Mouse (Mus musculus) heart, embryonic 16.5 days (tissue): ENCODE results near the gene Cntn1. TPM values are rescaled to one million over a fixed set of nuclear protein-coding genes. Genes with fewer than 3 reads are reported as not detected.
A peak's percentile ranks its signal among the peaks of the same experiment; 100 is the strongest.

ENCODE experiments used
- ATAC-seq: fragments of 200-750 bp; cut with Nextera tagmentation; replicated peaks from 2 replicates; pipeline ENCODE4 v1.8.0; 2017; ENCODE audit warnings: moderate number of reproducible peaks; ENCODE audit not compliant: insufficient read depth, low FRiP score; ENCODE audit errors: extremely low read depth
- H3K27ac ChIP-seq: fragments of 300-500 bp; sonication (generic); 2 replicates; pipeline ENCODE4 v1.5.1; 2014; ENCODE audit warnings: mild to moderate bottlenecking, low read length, control low read depth, moderate library complexity
- H3K27me3 ChIP-seq: fragments of 300-500 bp; sonication (generic); 2 replicates; pipeline ENCODE4 v1.6.1; 2014; ENCODE audit warnings: low read length, mixed read lengths; ENCODE audit not compliant: control insufficient read depth, insufficient read depth
- H3K36me3 ChIP-seq: fragments of 300-500 bp; sonication (generic); 2 replicates; pipeline ENCODE4 v1.6.1; 2014; ENCODE audit not compliant: control insufficient read depth, insufficient read depth
- H3K4me1 ChIP-seq: fragments of 300-500 bp; sonication (generic); 2 replicates; pipeline ENCODE4 v1.6.1; 2014; ENCODE audit warnings: low read length, mixed read lengths; ENCODE audit not compliant: control insufficient read depth, insufficient read depth
- H3K4me2 ChIP-seq: fragments of 300-500 bp; sonication (generic); 2 replicates; pipeline ENCODE4 v1.6.1; 2014; ENCODE audit warnings: low read depth, mild to moderate bottlenecking, control low read depth, low read length
- H3K4me3 ChIP-seq: fragments of 300-500 bp; sonication (generic); 2 replicates; pipeline ENCODE4 v1.5.1; 2014; ENCODE audit warnings: mild to moderate bottlenecking, control low read depth, low read length
- H3K9ac ChIP-seq: fragments of 300-500 bp; sonication (generic); 2 replicates; pipeline ENCODE4 v1.6.1; 2014; ENCODE audit warnings: low read length, control low read depth
- H3K9me3 ChIP-seq: fragments of 300-500 bp; sonication (generic); replicated peaks from 2 replicates; pipeline ENCODE4 v1.6.1; 2016; ENCODE audit warnings: low read length; ENCODE audit not compliant: control insufficient read depth
- WGBS: fragments of 180-500 bp; shearing (Covaris S2); extraction: QIAGEN DNeasy Blood & Tissue Kit; methylation state at CpG from one replicate; pipeline ENCODE4 v1.1.7; 2014; 5-methylcytosine and 5-hydroxymethylcytosine counted together
- polyA plus RNA-seq: library from polyadenylated mRNA; unstranded; fragments of >200 nt; fragmentation: Nextera tagmentation; extraction: Ambion mirVana; gene quantifications from 2 replicates; pipeline ENCODE4 v1.2.1, GENCODE M21; 2015

Cntn1 gene
- 0.17 and 0.29 TPM in 2 replicates for polyA plus RNA-seq

GRCm38 (mm10) chr15:92050996-92051352, at the start of gene Cntn1:
Cntn1 (plus strand) TSS chr15:92051165.
- peak; percentile 91 for ATAC-seq
- whole genome bisulfite sequencing, result 1% methylated on average over 17 of the region's 17 CpGs
- no peak within 1 kb of the TSS for H3K27ac ChIP-seq
- H3K9ac ChIP-seq, result peak within 1 kb of the TSS; percentile 51
- peak within 1 kb of the TSS; percentile 55 for H3K4me3 ChIP-seq
- H3K36me3 ChIP-seq, result no peaks in the 10 kb centered on the region
- no peaks in the 10 kb centered on the region for H3K9me3 ChIP-seq
- peak within 1 kb of the TSS; percentile 95 for H3K4me2 ChIP-seq
- H3K4me1 ChIP-seq, result peaks cover 9% of the 10 kb centered on the region
- H3K27me3 ChIP-seq, result peaks cover 23% of the 10 kb centered on the region

GRCm38 (mm10) chr15:92001431-92001830, 49.5 kb upstream of the Cntn1 start:
- Histone ChIP-seq H3K9me3 (no peaks in the 10 kb centered on the region), H3K27me3 (no peaks in the 10 kb centered on the region), H3K4me2 (no peak overlapping the region), H3K4me1 (no peaks in the 10 kb centered on the region), H3K9ac (no peak overlapping the region), H3K27ac (no peak overlapping the region), H3K4me3 (no peak overlapping the region), H3K36me3 (no peaks in the 10 kb centered on the region)
- no peak for ATAC-seq
- WGBS, result 71% methylated on average over 3 of the region's 3 CpGs

- WGBS, result 76% methylated on average over 8 of the region's 8 CpGs
- Histone ChIP-seq H3K9me3 (no peaks in the 10 kb centered on the region), H3K27me3 (no peaks in the 10 kb centered on the region), H3K4me3 (no peak overlapping the region), H3K9ac (no peak overlapping the region), H3K27ac (no peak overlapping the region), H3K4me1 (no peaks in the 10 kb centered on the region), H3K36me3 (no peaks in the 10 kb centered on the region), H3K4me2 (no peak overlapping the region)
- no peak for ATAC-seq
Observed at GRCm38 (mm10) chr15:92012165-92013083, 38.5 kb upstream of the Cntn1 start.

- H3K9ac ChIP-seq, result no peak overlapping the region
- no peak for ATAC-seq
- no peak overlapping the region for H3K4me2 ChIP-seq
- 69% methylated on average over 1 of the region's 1 CpGs for WGBS
- no peaks in the 10 kb centered on the region for H3K4me1 ChIP-seq
- H3K4me3 ChIP-seq, result no peak overlapping the region
- H3K27ac ChIP-seq, result no peak overlapping the region
- H3K9me3 ChIP-seq, result no peaks in the 10 kb centered on the region
- no peaks in the 10 kb centered on the region for H3K27me3 ChIP-seq
- H3K36me3 ChIP-seq, result no peaks in the 10 kb centered on the region
Observed at GRCm38 (mm10) chr15:92034111-92034510, 16.9 kb upstream of the Cntn1 start.

GRCm38 (mm10) chr15:92042538-92042937, 8.4 kb upstream of the Cntn1 start:
- ATAC-seq, result no peak
- H3K9ac ChIP-seq, result no peak overlapping the region
- no peak overlapping the region for H3K27ac ChIP-seq
- 78% methylated on average over 5 of the region's 5 CpGs for WGBS
- no peak overlapping the region for H3K4me2 ChIP-seq
- no peak overlapping the region for H3K4me3 ChIP-seq
- H3K36me3 ChIP-seq, result no peaks in the 10 kb centered on the region
- 0 out of 2 replicates have a peak, but pooled peaks cover 2% of the 10 kb centered on the region for H3K27me3 ChIP-seq
- no peaks in the 10 kb centered on the region for H3K4me1 ChIP-seq
- no peaks in the 10 kb centered on the region for H3K9me3 ChIP-seq

GRCm38 (mm10) chr15:92046042-92046441, 4.9 kb upstream of the Cntn1 start:
- Histone ChIP-seq H3K4me3 (no peak overlapping the region), H3K9me3 (no peaks in the 10 kb centered on the region), H3K27ac (no peak overlapping the region), H3K27me3 (peaks cover 18% of the 10 kb centered on the region), H3K4me1 (0 out of 2 replicates have a peak, but pooled peaks cover 2% of the 10 kb centered on the region), H3K9ac (no peak overlapping the region), H3K4me2 (no peak overlapping the region), H3K36me3 (no peaks in the 10 kb centered on the region)
- ATAC-seq, result no peak
- WGBS, result 84% methylated on average over 8 of the region's 8 CpGs

GRCm38 (mm10) chr15:92048031-92048430, 2.9 kb upstream of the Cntn1 start:
- H3K4me2 ChIP-seq, result no peak overlapping the region
- H3K4me3 ChIP-seq, result no peak overlapping the region
- peaks cover 9% of the 10 kb centered on the region for H3K4me1 ChIP-seq
- peaks cover 23% of the 10 kb centered on the region for H3K27me3 ChIP-seq
- H3K9me3 ChIP-seq, result no peaks in the 10 kb centered on the region
- no peak overlapping the region for H3K9ac ChIP-seq
- H3K27ac ChIP-seq, result no peak overlapping the region
- ATAC-seq, result no peak
- no peaks in the 10 kb centered on the region for H3K36me3 ChIP-seq
- 53% methylated on average over 4 of the region's 4 CpGs for WGBS

GRCm38 (mm10) chr15:92048531-92048930, 2.4 kb upstream of the Cntn1 start:
- ATAC-seq, result no peak
- 71% methylated on average over 4 of the region's 4 CpGs for WGBS
- H3K27me3 ChIP-seq, result peaks cover 23% of the 10 kb centered on the region
- peaks cover 9% of the 10 kb centered on the region for H3K4me1 ChIP-seq
- no peak overlapping the region for H3K4me3 ChIP-seq
- no peak overlapping the region for H3K27ac ChIP-seq
- no peaks in the 10 kb centered on the region for H3K9me3 ChIP-seq
- no peak overlapping the region for H3K4me2 ChIP-seq
- H3K9ac ChIP-seq, result no peak overlapping the region
- no peaks in the 10 kb centered on the region for H3K36me3 ChIP-seq

GRCm38 (mm10) chr15:92051353-92052132, 578 bp downstream of the Cntn1 start:
- under 1% methylated on average over 35 of the region's 35 CpGs for whole genome bisulfite sequencing

More at GRCm38 (mm10) chr15:92051353-92052132, 578 bp downstream of the Cntn1 start:
- Histone ChIP-seq H3K9me3 (no peaks in the 10 kb centered on the region), H3K36me3 (no peaks in the 10 kb centered on the region), H3K4me2 (peak overlapping the region; percentile 95), H3K4me3 (peak overlapping the region; percentile 55), H3K27ac (no peak overlapping the region), H3K27me3 (peaks cover 23% of the 10 kb centered on the region), H3K9ac (peak overlapping the region; percentile 51), H3K4me1 (peaks cover 9% of the 10 kb centered on the region)
- ATAC-seq, result peak; percentile 67
